Mouse (Mus musculus) bone marrow, adult 2 months (tissue): ENCODE data around the gene Ctns. TPM values are rescaled to one million over a fixed set of nuclear protein-coding genes. Genes with fewer than 3 reads are reported as not detected.

Experiments used
- H3K27ac ChIP-seq: fragments of 200-500 bp; 2 replicates; pipeline ENCODE4 v1.5.1; 2012; ENCODE audit warnings: low read depth, mild to moderate bottlenecking, control low read depth, inconsistent platforms, low read length; ENCODE audit not compliant: control insufficient read depth, poor library complexity, insufficient read depth
- H3K4me1 ChIP-seq: fragments of 200-500 bp; 2 replicates; pipeline ENCODE4 v1.6.1; 2011; ENCODE audit warnings: low read length; ENCODE audit not compliant: control insufficient read depth, insufficient read depth
- H3K4me3 ChIP-seq: fragments of 200-500 bp; replicated peaks from 2 replicates; pipeline ENCODE3; 2011; ENCODE audit warnings: mild to moderate bottlenecking, low read depth, low read length, control low read depth; ENCODE audit not compliant: control insufficient read depth
- CTCF ChIP-seq: fragments of 200-500 bp; IDR thresholded peaks from 2 replicates; pipeline ENCODE4 v1.5.1; 2011; ENCODE audit warnings: low read length, control low read depth; ENCODE audit not compliant: control insufficient read depth, insufficient read depth
- POLR2A ChIP-seq: fragments of 200-500 bp; IDR thresholded peaks from 2 replicates; pipeline ENCODE4 v1.6.1; 2011; ENCODE audit warnings: low read depth, mild to moderate bottlenecking, control low read depth, low read length, borderline replicate concordance; ENCODE audit not compliant: control insufficient read depth
- WGBS: fragments of 180-500 bp; shearing (Covaris S2); methylation state at CpG from one replicate; pipeline ENCODE4 v1.1.7; 2018; 5-methylcytosine and 5-hydroxymethylcytosine counted together
- polyA plus RNA-seq: library from polyadenylated mRNA; stranded (reverse); fragments of >200 nt; gene quantifications from 2 replicates; pipeline ENCODE4 v1.2.4, GENCODE M21; 2011; ENCODE audit warnings: low replicate concordance; ENCODE audit not compliant: missing spikeins, insufficient read depth, insufficient read length

Gene Ctns
- polyA plus RNA-seq, 1 experiment, result 10.2 TPM

DNA sequence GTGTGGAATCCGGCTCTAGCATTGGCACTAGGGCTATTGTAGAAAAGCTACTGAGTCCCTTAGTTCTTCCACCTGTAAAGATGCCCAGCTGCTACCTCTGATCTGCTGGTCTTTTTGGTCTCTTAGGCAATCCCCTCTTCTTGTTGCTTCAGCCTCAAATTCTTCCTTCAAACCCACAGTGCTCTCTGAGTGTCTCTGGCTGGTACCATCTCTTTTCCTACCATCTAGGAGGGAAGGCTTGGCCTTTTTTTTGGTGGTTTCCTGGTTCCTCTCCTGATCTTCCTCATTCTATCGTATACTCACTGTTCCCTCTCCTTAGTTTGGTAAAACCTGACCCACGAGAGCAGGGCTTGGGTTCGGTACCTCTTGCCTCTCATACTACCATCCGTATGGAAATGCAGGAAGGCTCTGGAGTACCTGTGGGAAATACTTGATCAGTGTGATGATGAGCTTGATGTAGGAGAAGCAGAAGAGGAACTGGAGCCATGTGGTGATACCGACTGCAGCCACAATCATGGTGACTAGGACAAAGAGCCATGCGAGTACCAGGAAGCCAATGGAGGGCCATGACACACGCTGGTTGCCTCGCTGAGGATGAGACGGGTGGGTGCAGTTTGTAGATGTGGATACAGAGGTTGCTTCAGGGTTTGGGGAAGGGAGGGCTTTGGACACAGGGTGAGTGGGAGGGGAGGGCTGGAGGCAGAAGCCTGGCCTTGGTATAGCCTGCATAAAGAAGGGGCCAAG lies 12.8 kb downstream of the Ctns start:
- peaks cover 3% of the 10 kb centered on the region for H3K4me1 ChIP-seq
- TF ChIP-seq CTCF, result no peak
- no peak for TF ChIP-seq POLR2A
- H3K4me3 ChIP-seq, result no peak overlapping the region
- 54% methylated on average over 10 of the region's 10 CpGs for WGBS
- 0 out of 2 replicates have a peak overlapping the region, but pooled peaks have one; percentile 1 for H3K27ac ChIP-seq

- TF ChIP-seq CTCF, result no peak
- TF ChIP-seq POLR2A, result no peak
- Histone ChIP-seq H3K4me3 (peak overlapping the region; percentile 79), H3K4me1 (no peaks in the 10 kb centered on the region; the same call in 1 of the 2 replicates), H3K27ac (no peak overlapping the region)
- 31% methylated on average over 2 of the region's 2 CpGs for WGBS
Observed at GRCm38 (mm10) chr11:73177895-73178294, 20.9 kb downstream of the Ctns start.

DNA sequence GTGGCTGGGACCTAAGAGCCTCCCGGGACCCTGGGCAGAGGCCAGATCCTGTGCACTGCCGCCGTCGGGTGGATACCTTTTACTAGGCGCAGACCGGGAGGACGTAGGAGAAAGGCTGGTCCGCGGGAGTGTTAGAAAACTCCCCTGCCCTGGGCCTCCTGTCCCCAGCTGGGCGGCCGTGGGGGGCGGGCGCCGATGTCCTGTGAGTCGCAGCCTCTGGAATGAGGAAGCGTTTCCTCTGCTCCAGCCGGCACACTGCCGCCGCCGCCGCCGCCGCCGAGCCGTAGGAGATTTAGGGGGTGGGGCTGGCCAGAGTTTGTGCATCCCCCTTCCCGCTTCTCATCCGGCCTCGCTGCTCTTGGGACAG lies 21.4 kb downstream of the Ctns start:
- Histone ChIP-seq H3K4me3 (peak overlapping the region; percentile 79), H3K27ac (peak overlapping the region; percentile 44), H3K4me1 (no peaks in the 10 kb centered on the region; the same call in 1 of the 2 replicates)
- WGBS, result under 1% methylated on average over 28 of the region's 28 CpGs
- TF ChIP-seq POLR2A (no peak), CTCF (no peak)

DNA sequence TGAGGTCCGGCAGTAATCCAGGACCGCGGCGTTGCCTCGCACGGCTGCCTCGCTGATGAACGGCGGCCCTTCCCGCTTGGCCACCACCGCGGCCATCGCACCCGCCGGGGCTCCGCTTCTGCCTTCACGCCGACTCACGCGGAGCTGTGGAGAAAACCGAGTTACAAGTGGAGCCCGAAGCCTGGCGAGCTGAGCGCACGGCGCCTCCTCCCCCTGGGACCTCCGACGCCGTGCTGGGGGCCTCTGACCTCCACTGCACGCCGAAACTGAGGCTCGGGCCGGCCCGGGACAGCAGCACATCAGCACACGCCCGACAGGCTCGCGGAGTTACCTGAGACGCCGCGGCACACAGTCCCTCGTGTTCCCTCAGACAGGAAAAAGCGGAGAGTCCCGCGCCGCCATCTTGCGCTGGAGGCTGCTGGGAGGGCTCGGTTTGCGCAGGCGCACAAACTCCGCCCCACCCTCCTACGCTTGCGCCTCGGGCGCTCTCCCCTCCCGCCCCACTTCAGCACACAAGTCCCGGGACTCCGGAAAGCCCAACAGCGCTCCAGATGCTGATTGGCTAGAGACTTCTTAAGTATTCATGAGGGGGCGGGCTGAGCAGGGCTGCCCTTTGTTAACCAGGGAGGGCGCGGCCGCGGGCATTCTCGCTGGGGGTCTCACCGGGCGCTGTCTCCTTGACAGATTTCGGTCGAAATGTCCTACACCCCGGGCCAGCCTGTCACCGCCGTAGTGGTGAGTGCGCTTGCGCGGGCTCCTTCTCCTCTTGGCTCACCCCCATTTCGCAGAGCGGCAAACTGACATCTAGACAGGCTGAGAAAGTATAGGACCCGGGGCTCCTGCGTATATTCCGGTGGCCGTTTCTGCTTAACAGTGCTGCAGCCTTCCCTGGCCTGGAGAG lies 22.0 kb downstream of the Ctns start, which contains the start of the genes Emc6 and Tax1bp3:
Gene Emc6, minus strand, starts transcription at position 430 of the 901 bp plus-strand sequence.
Gene Tax1bp3, plus strand, starts transcription at position 476 of the 901 bp plus-strand sequence.
- WGBS, result under 1% methylated on average over 81 of the region's 81 CpGs
- Histone ChIP-seq H3K4me1 (no peaks in the 10 kb centered on the region; the same call in 1 of the 2 replicates), H3K27ac (peak within 1 kb of the TSS; percentile 62), H3K4me3 (peak within 1 kb of the TSS; percentile 92)
- TF ChIP-seq CTCF, result no peak
- peak; percentile 54; the same call in 1 of the 2 replicates for TF ChIP-seq POLR2A

GRCm38 (mm10) chr11:73176186-73176585 lies 22.7 kb downstream of the Ctns start:
- TF ChIP-seq POLR2A (no peak), CTCF (no peak)
- peak overlapping the region; percentile 62 for H3K27ac ChIP-seq
- peak overlapping the region; percentile 92 for H3K4me3 ChIP-seq
- H3K4me1 ChIP-seq, result no peaks in the 10 kb centered on the region; the same call in 1 of the 2 replicates
- WGBS, result under 1% methylated on average over 15 of the region's 15 CpGs

DNA sequence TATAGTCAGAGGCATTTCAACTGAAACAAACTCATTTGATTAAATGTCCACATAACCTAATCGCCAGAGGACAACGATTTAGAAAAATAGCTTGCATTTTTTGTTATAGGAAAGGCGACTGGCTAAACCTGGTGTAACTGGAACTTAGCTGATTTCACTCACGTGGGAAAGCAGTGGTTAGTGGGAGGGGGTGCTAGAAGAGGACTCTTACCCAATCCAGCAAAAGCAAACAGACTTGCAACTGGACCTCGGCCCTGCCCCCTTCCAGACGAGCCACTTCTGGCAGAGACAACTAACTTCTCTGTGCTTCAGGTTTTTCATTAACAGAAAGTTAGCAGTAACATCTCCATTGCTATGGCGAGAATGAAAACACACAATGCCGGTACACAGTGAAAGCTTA lies 23.2 kb downstream of the Ctns start:
- no peak for TF ChIP-seq POLR2A
- TF ChIP-seq CTCF, result no peak
- Histone ChIP-seq H3K27ac (no peak overlapping the region), H3K4me1 (no peaks in the 10 kb centered on the region; the same call in 1 of the 2 replicates), H3K4me3 (peak overlapping the region; percentile 30)
- 33% methylated on average over 8 of the region's 8 CpGs for WGBS

- WGBS, result 62% methylated on average over 5 of the region's 5 CpGs
- no peak overlapping the region for H3K4me3 ChIP-seq
- TF ChIP-seq POLR2A (no peak), CTCF (no peak)
- no peak overlapping the region for H3K27ac ChIP-seq
- no peaks in the 10 kb centered on the region; the same call in 1 of the 2 replicates for H3K4me1 ChIP-seq
Observed at GRCm38 (mm10) chr11:73172186-73172585, 26.7 kb downstream of the Ctns start.

- TF ChIP-seq CTCF (peak; percentile 51), POLR2A (no peak)
- Histone ChIP-seq H3K4me1 (no peaks in the 10 kb centered on the region), H3K4me3 (no peak overlapping the region), H3K27ac (no peak overlapping the region)
- WGBS, result 45% methylated on average over 4 of the region's 4 CpGs
Observed at GRCm38 (mm10) chr11:73169231-73169630, 29.6 kb downstream of the Ctns start.
